Mouse (Mus musculus): Measurements from ENCODE around the gene Sult1d1. TPM values are rescaled to one million over a fixed set of nuclear protein-coding genes. Genes with fewer than 3 reads are reported as not detected.

Gene Sult1d1
- polyA plus RNA-seq, 2 experiments from 2014 or later, result 0.13 TPM; not detected in 1

Other genes starting within 250 kb of the Sult1d1 start
- gene Ugt2a3, start 231.8 kb downstream of the Sult1d1 start, polyA plus RNA-seq (2017; shearing (Covaris generic)), result not detected
- not detected for gene Ugt2b38, start 144.8 kb downstream of the Sult1d1 start, polyA plus RNA-seq (2017; shearing (Covaris generic))
- not detected for gene Ugt2a2, start 86.8 kb downstream of the Sult1d1 start, polyA plus RNA-seq (2017; shearing (Covaris generic))
- gene Gm43638, start 82.2 kb downstream of the Sult1d1 start, polyA plus RNA-seq (2017; shearing (Covaris generic)), result not detected
- not detected for gene Ugt2a1, start 78.2 kb downstream of the Sult1d1 start, polyA plus RNA-seq (2017; shearing (Covaris generic))
- not detected for gene Sult1b1, start 30.8 kb downstream of the Sult1d1 start, polyA plus RNA-seq (2017; shearing (Covaris generic))
- gene Sult1e1, start 22.6 kb upstream of the Sult1d1 start, polyA plus RNA-seq (2017; shearing (Covaris generic)), result not detected
- gene Csn1s1, start 97.2 kb upstream of the Sult1d1 start, polyA plus RNA-seq (2017; shearing (Covaris generic)), result not detected
- not detected for gene Csn2, start 130.6 kb upstream of the Sult1d1 start, polyA plus RNA-seq (2017; shearing (Covaris generic))
- not detected for gene Csn1s2a, start 205.5 kb upstream of the Sult1d1 start, polyA plus RNA-seq (2017; shearing (Covaris generic))
- gene Csn1s2b, start 239.1 kb upstream of the Sult1d1 start, polyA plus RNA-seq (2017; shearing (Covaris generic)), result under 1 TPM in 1 of 2 experiments, not detected in 1; 0.26 TPM

Measured in activated CD4-positive, CD25-positive, alpha-beta regulatory T cell, adult 4 months (primary cell).